Mouse (Mus musculus) limb, embryonic 13.5 days (tissue): Measurements from ENCODE around the gene Klhl2. TPM values are rescaled to one million over a fixed set of nuclear protein-coding genes. Genes with fewer than 3 reads are reported as not detected.

ENCODE experiments used
- ATAC-seq: fragments of 200-750 bp; cut with Nextera tagmentation; 2 replicates; pipeline ENCODE4 v1.8.0; 2017; ENCODE audit warnings: low read depth, moderate number of reproducible peaks, moderate TSS enrichment; ENCODE audit not compliant: low FRiP score
- H3K27ac ChIP-seq: fragments of 300-500 bp; sonication (generic); 2 replicates; pipeline ENCODE4 v1.5.1; 2015; ENCODE audit warnings: inconsistent platforms, mild to moderate bottlenecking, moderate library complexity
- H3K27me3 ChIP-seq: fragments of 300-500 bp; sonication (generic); 2 replicates; pipeline ENCODE4 v1.6.1; 2015; ENCODE audit warnings: mild to moderate bottlenecking, inconsistent platforms
- H3K36me3 ChIP-seq: fragments of 300-500 bp; sonication (generic); 2 replicates; pipeline ENCODE4 v1.6.1; 2015; ENCODE audit warnings: inconsistent platforms, mild to moderate bottlenecking, moderate library complexity
- H3K4me1 ChIP-seq: fragments of 300-500 bp; sonication (generic); 2 replicates; pipeline ENCODE4 v1.6.1; 2015; ENCODE audit warnings: inconsistent platforms
- H3K4me2 ChIP-seq: fragments of 300-500 bp; sonication (generic); replicated peaks from 2 replicates; pipeline ENCODE4 v1.6.1; 2015; ENCODE audit warnings: inconsistent platforms, mild to moderate bottlenecking, moderate library complexity
- H3K4me3 ChIP-seq: fragments of 300-500 bp; sonication (generic); 2 replicates; pipeline ENCODE4 v1.5.1; 2015; ENCODE audit warnings: moderate library complexity, mild to moderate bottlenecking, inconsistent platforms
- H3K9ac ChIP-seq: fragments of 300-500 bp; sonication (generic); 2 replicates; pipeline ENCODE4 v1.6.1; 2015; ENCODE audit warnings: mild to moderate bottlenecking, inconsistent platforms
- H3K9me3 ChIP-seq: fragments of 300-500 bp; sonication (generic); 2 replicates; pipeline ENCODE4 v1.6.1; 2016; ENCODE audit warnings: inconsistent platforms
- WGBS: fragments of 180-500 bp; shearing (Covaris S2); methylation state at CpG from one replicate; pipeline ENCODE4 v1.1.7; 2015; 5-methylcytosine and 5-hydroxymethylcytosine counted together
- polyA plus RNA-seq: library from polyadenylated mRNA; unstranded; fragments of >200 nt; fragmentation: Nextera tagmentation; extraction: Ambion mirVana; gene quantifications from 2 replicates; pipeline ENCODE4 v1.2.1, GENCODE M21; 2015

Gene Klhl2
- polyA plus RNA-seq, 1 experiment from 2014 or later = 8.7 TPM

DNA sequence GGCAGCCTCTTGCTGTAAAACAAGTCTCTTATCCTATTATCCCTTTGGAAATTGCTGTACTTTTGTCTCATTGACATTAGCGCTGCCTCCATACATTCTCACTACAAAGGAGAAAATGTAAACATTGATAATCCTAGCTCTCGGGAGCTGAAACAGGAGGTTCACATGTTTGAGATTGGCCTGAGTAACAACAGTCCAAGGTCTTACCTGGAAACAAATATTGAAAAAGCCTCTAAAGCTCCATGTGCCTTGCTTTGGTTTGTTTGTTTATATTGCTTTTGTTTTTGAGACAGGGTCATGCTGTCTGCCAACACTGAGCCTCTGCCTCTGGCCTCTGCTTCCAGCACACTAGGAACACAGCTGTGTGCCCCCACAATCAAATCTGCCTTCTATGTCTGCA is 59.4 kb downstream of the Klhl2 start:
- no peak overlapping the region for H3K4me2 ChIP-seq
- H3K9me3 ChIP-seq = no peaks in the 10 kb centered on the region
- no peaks in the 10 kb centered on the region for H3K27me3 ChIP-seq
- 61% methylated on average over 2 of the region's 2 CpGs for WGBS
- H3K36me3 ChIP-seq = no peaks in the 10 kb centered on the region
- no peak for ATAC-seq
- H3K9ac ChIP-seq = no peak overlapping the region
- no peak overlapping the region for H3K4me3 ChIP-seq
- no peaks in the 10 kb centered on the region for H3K4me1 ChIP-seq
- no peak overlapping the region for H3K27ac ChIP-seq

DNA sequence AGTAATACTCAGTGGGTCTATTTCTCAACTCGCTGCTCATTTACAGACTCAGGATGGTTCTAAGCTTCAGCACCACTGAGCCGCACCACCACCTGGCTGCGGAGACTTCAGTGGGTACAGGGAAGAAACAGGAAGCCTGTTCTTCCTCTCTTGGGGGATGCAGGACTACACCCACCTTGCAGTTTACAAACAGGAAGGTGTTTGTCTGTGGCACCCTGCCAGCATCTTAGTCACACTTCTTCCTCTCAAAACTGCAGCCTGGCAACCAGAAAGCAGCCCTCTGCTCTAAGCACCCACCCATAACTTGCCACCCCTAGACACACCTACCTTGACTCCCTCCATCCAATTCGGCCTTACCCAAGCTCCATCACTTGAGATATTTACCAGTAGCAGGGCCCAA is 61.1 kb downstream of the Klhl2 start:
- Histone ChIP-seq H3K27ac (no peak overlapping the region), H3K9ac (no peak overlapping the region), H3K4me3 (no peak overlapping the region), H3K4me2 (no peak overlapping the region), H3K4me1 (no peaks in the 10 kb centered on the region), H3K9me3 (no peaks in the 10 kb centered on the region), H3K27me3 (no peaks in the 10 kb centered on the region), H3K36me3 (no peaks in the 10 kb centered on the region)
- no peak for ATAC-seq
- 89% methylated on average over 4 of the region's 4 CpGs for WGBS

DNA sequence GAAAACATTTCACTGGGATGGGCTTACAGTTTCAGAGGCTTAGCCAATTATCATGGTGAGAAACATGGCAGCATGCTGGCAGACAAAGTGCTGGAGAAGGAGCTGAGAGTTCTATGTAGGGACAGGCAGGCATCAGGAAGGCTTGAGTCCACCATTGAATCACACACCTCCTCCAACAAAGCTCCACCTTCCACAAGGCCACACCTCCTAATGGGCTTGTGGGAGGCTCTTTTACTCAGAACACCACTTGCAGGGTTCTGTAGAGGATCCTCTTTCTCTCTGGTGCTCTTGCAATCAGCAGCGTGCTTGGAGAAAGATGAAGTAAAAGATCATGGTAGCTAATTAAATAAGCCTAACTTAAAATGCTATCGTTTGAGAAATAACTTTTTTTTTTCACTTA is 63.0 kb downstream of the Klhl2 start:
- H3K4me2 ChIP-seq = no peak overlapping the region

DNA sequence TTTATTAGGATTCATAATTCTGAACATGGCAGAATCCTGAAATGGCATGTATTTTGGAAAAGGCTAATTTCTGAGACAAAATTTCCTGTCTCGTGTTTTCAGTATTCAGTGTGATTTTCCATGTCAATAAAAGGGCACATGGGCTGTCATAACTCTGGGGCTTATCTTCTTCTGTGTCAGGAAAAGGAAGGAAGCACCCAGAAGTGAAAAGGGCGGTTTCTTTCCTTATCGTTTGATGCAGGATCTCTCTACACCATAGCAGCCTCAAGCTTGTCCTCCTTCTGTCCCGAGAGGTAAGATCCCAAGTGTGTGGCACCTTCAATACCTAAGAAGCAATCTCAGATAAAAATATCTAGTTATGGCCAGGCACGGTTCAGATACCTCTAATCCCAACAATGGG is 65.6 kb downstream of the Klhl2 start:
- Histone ChIP-seq H3K9me3 (no peaks in the 10 kb centered on the region), H3K9ac (no peak overlapping the region), H3K27me3 (no peaks in the 10 kb centered on the region), H3K4me1 (no peaks in the 10 kb centered on the region), H3K27ac (no peak overlapping the region), H3K4me3 (no peak overlapping the region), H3K4me2 (no peak overlapping the region), H3K36me3 (0 out of 2 replicates have a peak, but pooled peaks cover 2% of the 10 kb centered on the region)
- no peak for ATAC-seq
- 92% methylated on average over 5 of the region's 5 CpGs for WGBS

More for the DNA sequence above, 63.0 kb downstream of the Klhl2 start:
- H3K4me1 ChIP-seq = no peaks in the 10 kb centered on the region
- H3K9ac ChIP-seq = no peak overlapping the region
- no peaks in the 10 kb centered on the region for H3K36me3 ChIP-seq
- 88% methylated on average over 2 of the region's 2 CpGs for WGBS
- no peak for ATAC-seq
- no peaks in the 10 kb centered on the region for H3K27me3 ChIP-seq
- no peak overlapping the region for H3K4me3 ChIP-seq
- H3K9me3 ChIP-seq = no peaks in the 10 kb centered on the region
- H3K27ac ChIP-seq = no peak overlapping the region

DNA sequence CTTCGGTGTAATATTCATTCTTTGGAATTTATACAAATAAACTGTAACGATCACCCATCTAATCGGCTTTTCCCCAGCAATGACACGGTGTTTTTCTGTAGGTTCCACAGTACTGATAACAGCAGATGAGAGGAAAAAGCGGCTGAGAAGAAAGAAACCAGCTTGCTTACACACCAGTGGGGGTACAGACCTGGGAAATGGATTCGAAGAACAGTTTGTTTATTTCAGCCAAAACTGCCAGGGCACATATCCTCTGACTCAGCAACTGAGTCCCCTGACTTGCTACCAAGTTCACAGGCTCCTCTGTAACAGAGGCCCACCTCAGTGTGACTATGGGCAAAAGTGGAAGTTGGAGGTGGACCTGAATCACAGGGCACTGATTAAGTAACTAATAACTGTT is 67.9 kb downstream of the Klhl2 start:
- H3K27ac ChIP-seq = no peak overlapping the region
- H3K27me3 ChIP-seq = no peaks in the 10 kb centered on the region
- no peaks in the 10 kb centered on the region for H3K9me3 ChIP-seq
- no peak overlapping the region for H3K9ac ChIP-seq
- WGBS = 87% methylated on average over 6 of the region's 6 CpGs
- no peak overlapping the region for H3K4me3 ChIP-seq
- no peaks in the 10 kb centered on the region for H3K4me1 ChIP-seq
- peaks cover 8% of the 10 kb centered on the region; the same call in 1 of the 2 replicates for H3K36me3 ChIP-seq
- H3K4me2 ChIP-seq = no peak overlapping the region
- ATAC-seq = no peak

DNA sequence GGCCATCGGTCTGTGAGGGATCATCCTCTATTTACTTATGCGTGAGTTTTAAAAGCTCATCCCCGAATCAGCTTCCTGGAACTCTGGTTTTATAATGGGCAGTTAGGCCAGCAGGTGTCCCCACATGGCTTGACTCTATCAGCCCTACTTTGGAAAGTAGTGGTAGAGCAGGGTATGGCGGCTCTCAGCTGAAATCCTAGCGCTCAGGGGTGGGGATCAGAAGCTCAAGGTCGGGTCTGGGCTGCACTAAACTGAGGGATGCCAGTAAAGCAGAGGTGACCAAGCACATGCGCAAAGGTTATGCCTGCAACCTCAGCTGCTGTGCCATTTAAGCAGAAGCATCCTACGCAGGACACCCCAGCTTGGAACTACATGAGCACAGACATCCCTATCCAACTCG is 71.9 kb downstream of the Klhl2 start:
- WGBS = 79% methylated on average over 9 of the region's 9 CpGs
- no peaks in the 10 kb centered on the region for H3K9me3 ChIP-seq
- no peaks in the 10 kb centered on the region for H3K4me1 ChIP-seq
- H3K9ac ChIP-seq = no peak overlapping the region
- no peaks in the 10 kb centered on the region for H3K27me3 ChIP-seq
- H3K4me3 ChIP-seq = no peak overlapping the region
- no peak overlapping the region for H3K27ac ChIP-seq
- H3K4me2 ChIP-seq = no peak overlapping the region
- ATAC-seq = no peak
- H3K36me3 ChIP-seq = peaks cover 13% of the 10 kb centered on the region; the same call in 1 of the 2 replicates

DNA sequence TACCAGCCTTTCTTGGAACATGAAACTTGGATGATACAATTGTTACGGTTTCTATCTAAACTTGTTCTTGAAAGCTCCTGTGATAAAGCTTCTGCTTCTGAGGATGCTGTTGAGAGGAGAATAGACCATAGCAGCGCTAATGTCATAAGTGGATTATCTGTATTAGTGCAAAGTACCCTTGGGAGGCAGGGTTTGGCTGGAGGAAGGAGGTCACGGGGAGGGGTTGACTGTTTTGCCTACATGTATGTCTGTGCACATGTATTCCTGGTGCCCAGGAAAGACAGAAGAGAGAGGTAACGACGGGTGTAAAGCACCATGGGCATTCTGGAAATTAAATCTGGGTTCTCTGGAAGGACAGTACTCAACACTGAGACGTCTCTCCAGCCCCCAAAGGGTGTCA is 75.7 kb downstream of the Klhl2 start:
- Histone ChIP-seq H3K4me3 (no peak overlapping the region), H3K9me3 (no peaks in the 10 kb centered on the region), H3K36me3 (peaks cover 17% of the 10 kb centered on the region), H3K4me2 (no peak overlapping the region), H3K27me3 (no peaks in the 10 kb centered on the region), H3K27ac (no peak overlapping the region), H3K4me1 (0 out of 2 replicates have a peak, but pooled peaks cover 3% of the 10 kb centered on the region), H3K9ac (no peak overlapping the region)
- 95% methylated on average over 6 of the region's 6 CpGs for WGBS
- no peak for ATAC-seq

DNA sequence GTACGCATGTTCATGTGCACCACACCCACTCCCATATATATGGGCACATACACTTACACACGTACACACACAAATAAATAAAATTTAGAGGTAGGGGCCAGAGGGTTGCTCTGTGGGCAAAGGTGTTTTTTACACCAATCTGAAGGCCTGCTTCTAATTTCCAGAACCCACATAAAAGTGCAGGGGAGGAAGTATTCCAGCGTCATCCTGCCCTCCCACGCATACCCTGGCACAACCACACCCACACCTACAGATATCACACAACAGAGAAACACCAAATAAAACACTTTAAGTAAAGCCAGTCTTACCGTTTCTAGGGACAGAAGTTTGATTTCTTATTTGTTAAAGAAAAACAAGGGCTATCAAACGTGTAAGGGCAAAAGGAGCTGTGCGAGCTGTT is 79.0 kb downstream of the Klhl2 start:
- no peak overlapping the region for H3K4me2 ChIP-seq
- H3K27me3 ChIP-seq = no peaks in the 10 kb centered on the region
- WGBS = 67% methylated on average over 7 of the region's 7 CpGs
- no peaks in the 10 kb centered on the region for H3K9me3 ChIP-seq
- H3K36me3 ChIP-seq = peaks cover 11% of the 10 kb centered on the region
- no peak overlapping the region for H3K9ac ChIP-seq
- no peak for ATAC-seq
- no peak overlapping the region for H3K4me3 ChIP-seq
- H3K4me1 ChIP-seq = 0 out of 2 replicates have a peak, but pooled peaks cover 3% of the 10 kb centered on the region
- H3K27ac ChIP-seq = no peak overlapping the region

DNA sequence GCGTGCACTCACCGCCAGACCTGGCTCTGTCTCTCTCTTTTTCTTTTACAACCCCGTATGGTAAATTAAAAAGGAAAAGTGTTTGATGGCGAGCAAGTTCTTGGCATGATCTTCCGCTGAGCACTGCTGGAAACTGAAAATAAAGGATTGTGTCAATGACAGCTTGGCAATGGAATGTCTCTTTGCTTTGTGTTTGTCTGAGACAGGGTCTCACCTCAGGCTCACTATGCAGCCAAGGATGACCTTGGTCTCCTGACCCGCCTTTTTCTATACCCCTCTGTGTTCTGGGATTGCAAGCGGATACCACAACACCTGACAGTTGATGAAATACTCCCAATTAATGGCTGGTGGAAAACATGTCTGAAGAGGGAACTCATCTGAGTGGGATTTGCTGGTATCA is 80.2 kb downstream of the Klhl2 start:
- Histone ChIP-seq H3K9me3 (no peaks in the 10 kb centered on the region), H3K4me2 (no peak overlapping the region), H3K27ac (no peak overlapping the region), H3K9ac (no peak overlapping the region), H3K27me3 (no peaks in the 10 kb centered on the region), H3K36me3 (peaks cover 11% of the 10 kb centered on the region), H3K4me3 (no peak overlapping the region), H3K4me1 (peaks cover 6% of the 10 kb centered on the region; the same call in 1 of the 2 replicates)
- 79% methylated on average over 7 of the region's 7 CpGs for WGBS
- no peak for ATAC-seq

DNA sequence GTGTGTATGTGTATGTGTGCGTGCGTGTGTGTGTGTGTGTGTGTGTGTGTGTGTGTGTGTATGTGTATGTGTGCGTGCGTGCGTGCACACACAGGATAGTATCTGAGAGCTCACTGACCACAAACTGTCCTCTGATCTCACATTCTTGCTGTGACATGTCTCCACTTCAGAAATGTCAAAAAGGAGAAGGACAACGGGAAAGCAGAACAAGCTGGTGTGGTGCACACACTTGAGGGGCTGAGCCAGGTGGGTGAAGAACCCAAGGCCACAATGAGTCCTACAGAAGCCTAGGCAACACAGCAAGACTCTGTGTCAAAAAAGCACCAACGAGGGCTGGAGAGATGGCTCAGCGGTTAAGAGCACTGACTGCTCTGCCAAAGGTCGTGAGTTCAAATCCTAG is 81.2 kb downstream of the Klhl2 start:
- ATAC-seq = no peak
- Histone ChIP-seq H3K36me3 (peaks cover 6% of the 10 kb centered on the region), H3K4me2 (no peak overlapping the region), H3K4me3 (no peak overlapping the region), H3K9me3 (no peaks in the 10 kb centered on the region), H3K27ac (no peak overlapping the region), H3K27me3 (no peaks in the 10 kb centered on the region), H3K4me1 (peaks cover 8% of the 10 kb centered on the region; the same call in 1 of the 2 replicates), H3K9ac (no peak overlapping the region)
- WGBS = 94% methylated on average over 7 of the region's 9 CpGs

DNA sequence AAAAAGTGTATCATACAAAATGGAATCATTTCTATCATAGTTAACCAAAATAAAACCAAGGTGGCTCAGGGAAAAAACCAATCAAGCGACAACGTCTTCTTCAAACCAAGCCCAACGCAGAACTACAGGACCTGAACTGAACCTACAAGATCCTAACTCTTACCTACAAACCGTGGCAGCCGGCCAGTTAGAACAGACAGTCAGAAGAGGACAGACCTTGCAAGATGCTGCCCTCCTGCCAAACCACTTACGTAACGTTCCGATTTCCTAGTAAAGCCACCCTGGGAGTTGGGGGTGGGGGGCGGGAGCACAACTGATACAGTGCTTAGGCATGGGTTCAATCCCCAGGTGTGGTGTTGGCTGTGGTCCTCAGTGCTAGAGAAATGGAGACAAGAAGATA is 82.8 kb downstream of the Klhl2 start:
- ATAC-seq = no peak
- no peak overlapping the region for H3K27ac ChIP-seq
- H3K9me3 ChIP-seq = no peaks in the 10 kb centered on the region
- WGBS = 88% methylated on average over 9 of the region's 9 CpGs
- H3K4me3 ChIP-seq = no peak overlapping the region
- H3K4me2 ChIP-seq = no peak overlapping the region
- peaks cover 8% of the 10 kb centered on the region for H3K36me3 ChIP-seq
- no peak overlapping the region for H3K9ac ChIP-seq
- no peaks in the 10 kb centered on the region for H3K27me3 ChIP-seq
- H3K4me1 ChIP-seq = peaks cover 8% of the 10 kb centered on the region; the same call in 1 of the 2 replicates

DNA sequence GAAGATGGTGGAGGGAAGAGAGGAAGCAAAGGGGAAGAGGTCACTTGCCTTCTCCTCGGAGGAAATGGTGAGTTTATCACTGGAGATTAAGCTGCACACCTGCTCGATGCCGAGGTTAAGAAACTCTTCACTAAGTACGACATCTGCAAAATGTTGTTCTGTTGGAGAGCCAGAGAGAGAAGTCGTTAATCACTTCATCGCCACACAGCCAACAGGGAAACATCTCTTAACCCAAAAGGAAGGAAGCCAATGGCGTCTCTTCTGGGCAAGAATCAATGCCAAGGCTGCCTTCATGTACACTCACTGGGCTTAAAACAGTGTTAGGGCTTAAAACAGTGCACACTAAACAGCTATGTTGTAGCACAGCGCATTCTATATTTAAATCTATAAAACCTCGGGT is 85.7 kb downstream of the Klhl2 start:
- Histone ChIP-seq H3K27ac (no peak overlapping the region), H3K36me3 (peaks cover 6% of the 10 kb centered on the region), H3K27me3 (no peaks in the 10 kb centered on the region), H3K9ac (no peak overlapping the region), H3K9me3 (no peaks in the 10 kb centered on the region), H3K4me2 (no peak overlapping the region), H3K4me3 (no peak overlapping the region), H3K4me1 (peaks cover 5% of the 10 kb centered on the region; the same call in 1 of the 2 replicates)
- 57% methylated on average over 9 of the region's 9 CpGs for WGBS
- ATAC-seq = no peak

DNA sequence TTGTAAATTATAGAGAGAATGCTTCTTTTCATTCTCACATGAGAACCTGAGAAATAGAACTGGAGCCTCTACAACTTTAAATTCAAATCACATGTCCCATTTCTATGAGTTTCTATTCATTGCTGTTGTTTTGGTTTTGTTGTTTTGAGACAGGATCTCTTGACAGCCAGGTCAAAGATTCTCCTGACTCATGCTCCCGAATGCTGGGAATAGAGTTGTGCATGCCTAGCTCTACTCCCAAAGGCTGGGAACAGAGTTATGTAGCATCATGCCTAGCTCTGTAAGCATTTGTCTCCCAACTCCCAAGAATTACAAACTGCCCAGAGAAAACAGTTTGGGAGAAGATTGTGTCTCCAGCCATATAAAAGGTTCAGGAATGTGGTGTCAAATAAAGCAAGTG is 87.1 kb downstream of the Klhl2 start:
- H3K4me3 ChIP-seq = no peak overlapping the region
- H3K4me1 ChIP-seq = peaks cover 5% of the 10 kb centered on the region; the same call in 1 of the 2 replicates
- H3K4me2 ChIP-seq = no peak overlapping the region
- H3K9ac ChIP-seq = no peak overlapping the region
- H3K36me3 ChIP-seq = peaks cover 13% of the 10 kb centered on the region
- H3K27me3 ChIP-seq = no peaks in the 10 kb centered on the region
- ATAC-seq = no peak
- no peak overlapping the region for H3K27ac ChIP-seq
- 79% methylated on average over 1 of the region's 1 CpGs for WGBS
- no peaks in the 10 kb centered on the region for H3K9me3 ChIP-seq
